Mouse (Mus musculus): ENCODE measurements around the gene Pkd1l2. TPM values are rescaled to one million over a fixed set of nuclear protein-coding genes. Genes with fewer than 3 reads are reported as not detected.

Pkd1l2 gene
- total and polyA plus RNA-seq, 2 experiments from 2014 or later = under 0.01 to 0.17 TPM

DNA sequence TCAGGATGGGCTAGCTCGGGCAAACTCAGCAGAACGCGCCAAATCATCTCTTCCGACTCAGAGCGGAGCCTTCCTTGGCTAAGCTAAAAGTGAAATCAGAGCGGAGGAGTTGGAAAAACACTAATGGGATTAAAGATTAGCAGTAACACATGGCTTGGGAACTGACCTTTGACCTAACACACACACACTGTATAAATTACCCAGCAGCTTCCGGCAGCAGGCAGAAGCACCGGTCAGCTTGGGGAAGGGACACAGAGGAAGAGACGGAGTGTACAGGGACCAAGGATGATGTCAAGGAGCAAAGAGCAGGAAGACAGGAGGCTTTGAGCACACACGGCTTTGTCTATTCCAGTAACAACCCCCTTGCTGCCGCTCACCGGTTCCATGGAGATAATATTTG, 13.4 kb upstream of the Pkd1l2 start, which contains the start of gene Bco1:
Bco1 (plus strand) TSS at position 208 of the 400 bp plus-strand sequence.
- Histone ChIP-seq H3K4me2 (ENCODE audit: low read depth, low read length, poor library complexity, severe bottlenecking) (no peak within 1 kb of the TSS), H3K4me3 (ENCODE audit: low read depth, low read length) (no peak within 1 kb of the TSS), H3K9ac (replicated peaks; ENCODE audit: low read length, poor library complexity, severe bottlenecking) (no peak within 1 kb of the TSS), H3K27me3 (ENCODE audit: insufficient read depth, low read length) (no peaks in the 10 kb centered on the region), H3K9me3 (ENCODE audit: low read length) (no peaks in the 10 kb centered on the region), H3K4me1 (ENCODE audit: insufficient read depth, low read length) (0 out of 2 replicates have a peak, but pooled peaks cover 7% of the 10 kb centered on the region), H3K27ac (ENCODE audit: low read depth, low read length) (no peak within 1 kb of the TSS), H3K36me3 (ENCODE audit: insufficient read depth, low read length) (no peaks in the 10 kb centered on the region)
- TF ChIP-seq CTCF (IDR thresholded peaks at IDR 0.05) = no peak
- ATAC-seq (ENCODE audit: low FRiP score) = no peak
- WGBS = 56% methylated on average over 12 of the region's 12 CpGs
- DNase-seq (ENCODE audit: low spot score) = no peak

DNA sequence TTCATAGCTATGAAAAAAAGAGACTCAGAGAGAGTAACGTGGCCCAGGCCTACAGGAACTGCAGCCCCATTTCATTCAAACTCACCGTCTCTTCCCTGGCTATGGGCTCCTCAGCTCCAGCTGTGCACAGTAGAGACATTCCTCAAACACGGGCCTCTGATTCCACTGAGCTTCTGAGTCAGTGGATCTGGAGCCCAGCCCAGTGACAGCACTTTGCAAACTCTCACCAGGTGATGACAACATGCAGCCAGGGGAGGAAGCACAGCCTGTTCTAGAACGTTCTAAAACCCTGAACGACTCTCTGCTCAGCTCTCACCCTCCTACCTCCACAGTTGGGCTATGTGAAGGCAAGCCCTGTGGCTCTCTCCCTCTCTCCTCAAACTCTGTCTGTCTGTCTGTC, 11.8 kb upstream of the Pkd1l2 start:
- no peak for DNase-seq (ENCODE audit: low spot score)
- Histone ChIP-seq H3K4me1 (ENCODE audit: insufficient read depth, low read length) (0 out of 2 replicates have a peak, but pooled peaks cover 7% of the 10 kb centered on the region), H3K36me3 (ENCODE audit: insufficient read depth, low read length) (no peaks in the 10 kb centered on the region), H3K9ac (replicated peaks; ENCODE audit: low read length, poor library complexity, severe bottlenecking) (no peak overlapping the region), H3K27ac (ENCODE audit: low read depth, low read length) (no peak overlapping the region), H3K27me3 (ENCODE audit: insufficient read depth, low read length) (no peaks in the 10 kb centered on the region), H3K4me3 (ENCODE audit: low read depth, low read length) (no peak overlapping the region), H3K9me3 (ENCODE audit: low read length) (no peaks in the 10 kb centered on the region), H3K4me2 (ENCODE audit: low read depth, low read length, poor library complexity, severe bottlenecking) (no peak overlapping the region)
- TF ChIP-seq CTCF (IDR thresholded peaks at IDR 0.05) = no peak
- ATAC-seq (ENCODE audit: low FRiP score) = no peak
- 68% methylated on average over 5 of the region's 5 CpGs for WGBS

DNA sequence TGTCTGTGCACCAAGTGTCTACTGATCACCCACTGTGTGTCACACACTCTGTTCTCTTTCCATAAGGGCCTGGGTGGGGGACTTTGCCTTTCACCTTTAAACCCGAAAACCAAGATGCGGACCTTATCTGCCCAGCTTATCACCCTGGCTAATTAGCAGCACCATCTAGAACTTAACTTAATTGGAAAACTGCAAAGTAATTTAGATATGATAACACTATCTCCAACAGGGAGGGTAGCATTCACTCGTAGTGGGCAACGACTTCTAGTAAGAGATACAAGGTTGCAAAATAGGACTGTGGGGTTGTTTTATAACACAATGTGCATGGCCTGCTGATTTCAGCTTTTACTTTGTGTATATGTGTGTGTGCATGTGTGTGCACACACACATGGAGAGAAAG, 7.6 kb upstream of the Pkd1l2 start:
- H3K27me3 ChIP-seq (ENCODE audit: insufficient read depth, low read length) = no peaks in the 10 kb centered on the region
- DNase-seq (ENCODE audit: low spot score) (no peak), ATAC-seq (ENCODE audit: low FRiP score) (no peak)
- H3K4me1 ChIP-seq (ENCODE audit: insufficient read depth, low read length) = no peaks in the 10 kb centered on the region
- no peak overlapping the region for H3K27ac ChIP-seq (ENCODE audit: low read depth, low read length)
- no peak overlapping the region for H3K4me2 ChIP-seq (ENCODE audit: low read depth, low read length, poor library complexity, severe bottlenecking)
- H3K4me3 ChIP-seq (ENCODE audit: low read depth, low read length) = no peak overlapping the region
- H3K9ac ChIP-seq (replicated peaks; ENCODE audit: low read length, poor library complexity, severe bottlenecking) = no peak overlapping the region
- no peak for TF ChIP-seq CTCF (IDR thresholded peaks at IDR 0.05)
- 93% methylated on average over 4 of the region's 4 CpGs for WGBS
- no peaks in the 10 kb centered on the region for H3K36me3 ChIP-seq (ENCODE audit: insufficient read depth, low read length)
- H3K9me3 ChIP-seq (ENCODE audit: low read length) = no peaks in the 10 kb centered on the region

DNA sequence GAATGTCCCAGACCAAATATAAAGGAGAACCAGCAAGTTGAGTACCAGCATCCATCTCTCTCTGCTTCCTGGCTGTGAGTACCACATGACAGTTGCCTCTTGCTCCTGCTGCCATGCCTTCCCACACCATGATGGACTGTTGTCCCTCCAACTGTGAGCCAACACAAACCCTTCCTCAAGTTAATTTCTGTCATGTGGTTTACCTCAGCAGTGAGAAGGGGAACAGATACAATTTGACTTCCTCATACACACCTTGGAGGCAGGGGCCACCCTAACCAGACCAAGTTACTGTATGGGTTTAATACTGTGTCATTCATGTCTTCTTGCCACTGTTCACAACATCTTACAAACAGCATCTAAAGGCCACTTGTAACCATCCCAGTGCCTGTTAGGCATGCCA, 4.8 kb upstream of the Pkd1l2 start:
- no peak overlapping the region for H3K4me3 ChIP-seq (ENCODE audit: low read depth, low read length)
- ATAC-seq (ENCODE audit: low FRiP score) (no peak), DNase-seq (ENCODE audit: low spot score) (no peak)
- H3K4me1 ChIP-seq (ENCODE audit: insufficient read depth, low read length) = no peaks in the 10 kb centered on the region
- no peak overlapping the region for H3K4me2 ChIP-seq (ENCODE audit: low read depth, low read length, poor library complexity, severe bottlenecking)
- H3K27ac ChIP-seq (ENCODE audit: low read depth, low read length) = no peak overlapping the region
- no peak overlapping the region for H3K9ac ChIP-seq (replicated peaks; ENCODE audit: low read length, poor library complexity, severe bottlenecking)
- TF ChIP-seq CTCF (IDR thresholded peaks at IDR 0.05) = no peak
- no peaks in the 10 kb centered on the region for H3K9me3 ChIP-seq (ENCODE audit: low read length)
- no peaks in the 10 kb centered on the region for H3K36me3 ChIP-seq (ENCODE audit: insufficient read depth, low read length)
- no peaks in the 10 kb centered on the region for H3K27me3 ChIP-seq (ENCODE audit: insufficient read depth, low read length)

DNA sequence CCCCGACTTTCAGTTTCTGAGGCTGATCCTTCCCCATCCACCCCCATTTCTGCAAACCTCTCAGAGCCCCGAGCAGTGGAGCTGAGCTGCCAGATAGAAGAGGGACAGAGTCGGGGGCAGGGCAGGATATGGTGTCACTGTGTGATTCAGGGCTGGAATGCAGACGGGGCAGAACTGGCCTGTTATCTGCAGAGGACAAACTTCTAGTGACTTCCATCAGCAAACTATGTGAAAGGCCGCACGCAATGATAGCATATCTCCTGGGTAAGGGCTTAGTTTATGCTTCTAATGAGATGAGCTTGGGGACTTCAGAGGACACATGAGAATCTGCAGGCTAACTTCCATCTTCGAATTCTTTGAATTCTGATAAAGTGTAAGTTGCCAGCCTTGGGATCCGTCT, 3.3 kb upstream of the Pkd1l2 start:
- Histone ChIP-seq H3K9me3 (ENCODE audit: low read length) (no peaks in the 10 kb centered on the region), H3K4me1 (ENCODE audit: insufficient read depth, low read length) (no peaks in the 10 kb centered on the region), H3K27me3 (ENCODE audit: insufficient read depth, low read length) (no peaks in the 10 kb centered on the region), H3K27ac (ENCODE audit: low read depth, low read length) (no peak overlapping the region), H3K36me3 (ENCODE audit: insufficient read depth, low read length) (no peaks in the 10 kb centered on the region), H3K9ac (replicated peaks; ENCODE audit: low read length, poor library complexity, severe bottlenecking) (no peak overlapping the region), H3K4me2 (ENCODE audit: low read depth, low read length, poor library complexity, severe bottlenecking) (no peak overlapping the region), H3K4me3 (ENCODE audit: low read depth, low read length) (no peak overlapping the region)
- no peak for ATAC-seq (ENCODE audit: low FRiP score)
- TF ChIP-seq CTCF (IDR thresholded peaks at IDR 0.05) = no peak
- 73% methylated on average over 8 of the region's 8 CpGs for WGBS
- DNase-seq (ENCODE audit: low spot score) = no peak

DNA sequence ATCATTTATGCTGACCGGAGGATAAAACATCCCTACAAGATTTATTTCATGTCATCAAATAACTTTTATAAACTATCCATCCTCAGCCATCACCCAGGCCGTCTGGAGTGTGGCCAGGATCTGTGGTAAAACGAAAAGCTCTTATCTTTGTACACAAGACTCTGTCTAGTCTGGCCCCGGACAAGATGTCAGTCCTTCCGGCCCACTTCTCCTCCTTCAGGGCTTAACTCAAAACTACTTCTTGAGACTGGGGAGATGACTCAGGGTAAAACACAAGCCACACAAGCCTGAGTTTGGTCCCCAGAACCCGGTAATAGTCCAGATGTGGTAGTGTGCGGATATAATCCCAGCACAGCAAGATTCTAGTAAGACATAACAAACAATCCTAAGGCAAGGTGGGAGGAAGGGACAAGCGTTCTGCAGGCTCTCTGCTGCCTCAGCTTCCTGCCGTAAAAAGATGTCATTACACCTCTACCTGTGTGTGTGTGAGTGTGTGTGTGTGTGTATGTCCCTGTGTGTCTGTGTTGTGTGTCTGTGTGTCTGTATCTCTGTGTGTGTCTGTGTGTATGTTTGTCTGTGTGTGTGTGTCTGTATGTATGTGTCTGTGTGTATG, 804 bp upstream of the Pkd1l2 start:
- Histone ChIP-seq H3K27ac (ENCODE audit: low read depth, low read length) (no peak overlapping the region), H3K27me3 (ENCODE audit: insufficient read depth, low read length) (no peaks in the 10 kb centered on the region), H3K4me3 (ENCODE audit: low read depth, low read length) (no peak overlapping the region), H3K4me1 (ENCODE audit: insufficient read depth, low read length) (no peaks in the 10 kb centered on the region), H3K4me2 (ENCODE audit: low read depth, low read length, poor library complexity, severe bottlenecking) (no peak overlapping the region), H3K36me3 (ENCODE audit: insufficient read depth, low read length) (no peaks in the 10 kb centered on the region), H3K9ac (replicated peaks; ENCODE audit: low read length, poor library complexity, severe bottlenecking) (no peak overlapping the region), H3K9me3 (ENCODE audit: low read length) (no peaks in the 10 kb centered on the region)
- ATAC-seq (ENCODE audit: low FRiP score) (no peak), DNase-seq (ENCODE audit: low spot score) (no peak)
- TF ChIP-seq CTCF (IDR thresholded peaks at IDR 0.05) = no peak
- 72% methylated on average over 9 of the region's 9 CpGs for WGBS
